Mouse (Mus musculus): ENCODE measurements around the gene Dlg5. TPM values are rescaled to one million over a fixed set of nuclear protein-coding genes. Genes with fewer than 3 reads are reported as not detected.

Gene Dlg5
- polyA plus RNA-seq, 2 experiments = 42.6 to 83.5 TPM

GRCm38 (mm10) chr14:24134623-24135290 lies 111.0 kb downstream of the Dlg5 start:
- 84% methylated on average over 7 of the region's 7 CpGs for WGBS
- peaks cover 73% of the 10 kb centered on the region for H3K36me3 ChIP-seq (ENCODE audit: control insufficient read depth, insufficient read depth, low read length)

GRCm38 (mm10) chr14:24133801-24134200 lies 111.9 kb downstream of the Dlg5 start:
- DNase-seq (ENCODE audit: low spot score) = no peak
- H3K4me1 ChIP-seq (ENCODE audit: control insufficient read depth, insufficient read depth, low read length) = no peaks in the 10 kb centered on the region
- H3K36me3 ChIP-seq (ENCODE audit: control insufficient read depth, insufficient read depth, low read length) = peaks cover 63% of the 10 kb centered on the region
- TF ChIP-seq POLR2A (IDR thresholded peaks at IDR 0.05; ENCODE audit: borderline replicate concordance, extremely low read depth, insufficient read depth, insufficient read length) = no peak
- H3K9ac ChIP-seq (ENCODE audit: low read depth, low read length, severe bottlenecking) = no peak overlapping the region
- no peak overlapping the region for H3K4me2 ChIP-seq (replicated peaks; ENCODE audit: low read depth, low read length, severe bottlenecking)
- 87% methylated on average over 8 of the region's 8 CpGs for WGBS
- H3K27me3 ChIP-seq (ENCODE audit: control insufficient read depth, insufficient read depth, low read length) = no peaks in the 10 kb centered on the region
- no peak overlapping the region for H3K27ac ChIP-seq (replicated peaks; ENCODE audit: low read depth, low read length)
- H3K4me3 ChIP-seq (replicated peaks; ENCODE audit: low read length) = no peak overlapping the region
- H3K9me3 ChIP-seq (ENCODE audit: control insufficient read depth, low read length) = no peaks in the 10 kb centered on the region
- no peak for ATAC-seq (ENCODE audit: low FRiP score, low read depth)

More at GRCm38 (mm10) chr14:24134623-24135290, 111.0 kb downstream of the Dlg5 start:
- Histone ChIP-seq H3K9me3 (ENCODE audit: control insufficient read depth, low read length) (no peaks in the 10 kb centered on the region), H3K27me3 (ENCODE audit: control insufficient read depth, insufficient read depth, low read length) (no peaks in the 10 kb centered on the region), H3K27ac (replicated peaks; ENCODE audit: low read depth, low read length) (no peak overlapping the region), H3K4me1 (ENCODE audit: control insufficient read depth, insufficient read depth, low read length) (no peaks in the 10 kb centered on the region), H3K4me2 (replicated peaks; ENCODE audit: low read depth, low read length, severe bottlenecking) (no peak overlapping the region), H3K4me3 (replicated peaks; ENCODE audit: low read length) (no peak overlapping the region), H3K9ac (ENCODE audit: low read depth, low read length, severe bottlenecking) (no peak overlapping the region)
- ATAC-seq (ENCODE audit: low FRiP score, low read depth) (no peak), DNase-seq (ENCODE audit: low spot score) (no peak)
- no peak for TF ChIP-seq POLR2A (IDR thresholded peaks at IDR 0.05; ENCODE audit: borderline replicate concordance, extremely low read depth, insufficient read depth, insufficient read length)

- Histone ChIP-seq H3K27me3 (ENCODE audit: control insufficient read depth, insufficient read depth, low read length) (no peaks in the 10 kb centered on the region), H3K4me2 (replicated peaks; ENCODE audit: low read depth, low read length, severe bottlenecking) (no peak overlapping the region), H3K9me3 (ENCODE audit: control insufficient read depth, low read length) (no peaks in the 10 kb centered on the region), H3K9ac (ENCODE audit: low read depth, low read length, severe bottlenecking) (no peak overlapping the region), H3K4me3 (replicated peaks; ENCODE audit: low read length) (no peak overlapping the region), H3K4me1 (ENCODE audit: control insufficient read depth, insufficient read depth, low read length) (no peaks in the 10 kb centered on the region), H3K27ac (replicated peaks; ENCODE audit: low read depth, low read length) (no peak overlapping the region), H3K36me3 (ENCODE audit: control insufficient read depth, insufficient read depth, low read length) (peaks cover 46% of the 10 kb centered on the region)
- ATAC-seq (ENCODE audit: low FRiP score, low read depth) (no peak), DNase-seq (ENCODE audit: low spot score) (no peak)
- 43% methylated on average over 4 of the region's 4 CpGs for WGBS
- no peak for TF ChIP-seq POLR2A (IDR thresholded peaks at IDR 0.05; ENCODE audit: borderline replicate concordance, extremely low read depth, insufficient read depth, insufficient read length)
Observed at GRCm38 (mm10) chr14:24132092-24132491, 113.6 kb downstream of the Dlg5 start.

GRCm38 (mm10) chr14:24125069-24125468 lies 120.7 kb downstream of the Dlg5 start:
- no peak overlapping the region for H3K9ac ChIP-seq (ENCODE audit: low read depth, low read length, severe bottlenecking)
- no peak for TF ChIP-seq POLR2A (IDR thresholded peaks at IDR 0.05; ENCODE audit: borderline replicate concordance, extremely low read depth, insufficient read depth, insufficient read length)
- no peaks in the 10 kb centered on the region for H3K27me3 ChIP-seq (ENCODE audit: control insufficient read depth, insufficient read depth, low read length)
- H3K36me3 ChIP-seq (ENCODE audit: control insufficient read depth, insufficient read depth, low read length) = no peaks in the 10 kb centered on the region
- 87% methylated on average over 2 of the region's 2 CpGs for WGBS
- no peak overlapping the region for H3K4me3 ChIP-seq (replicated peaks; ENCODE audit: low read length)
- H3K4me2 ChIP-seq (replicated peaks; ENCODE audit: low read depth, low read length, severe bottlenecking) = no peak overlapping the region
- H3K4me1 ChIP-seq (ENCODE audit: control insufficient read depth, insufficient read depth, low read length) = no peaks in the 10 kb centered on the region
- DNase-seq (ENCODE audit: low spot score) (no peak), ATAC-seq (ENCODE audit: low FRiP score, low read depth) (no peak)
- H3K9me3 ChIP-seq (ENCODE audit: control insufficient read depth, low read length) = no peaks in the 10 kb centered on the region
- H3K27ac ChIP-seq (replicated peaks; ENCODE audit: low read depth, low read length) = no peak overlapping the region

GRCm38 (mm10) chr14:24124171-24124570 lies 121.5 kb downstream of the Dlg5 start:
- Histone ChIP-seq H3K27ac (replicated peaks; ENCODE audit: low read depth, low read length) (no peak overlapping the region), H3K9me3 (ENCODE audit: control insufficient read depth, low read length) (no peaks in the 10 kb centered on the region), H3K9ac (ENCODE audit: low read depth, low read length, severe bottlenecking) (no peak overlapping the region), H3K36me3 (ENCODE audit: control insufficient read depth, insufficient read depth, low read length) (no peaks in the 10 kb centered on the region), H3K4me2 (replicated peaks; ENCODE audit: low read depth, low read length, severe bottlenecking) (no peak overlapping the region), H3K4me3 (replicated peaks; ENCODE audit: low read length) (no peak overlapping the region), H3K4me1 (ENCODE audit: control insufficient read depth, insufficient read depth, low read length) (no peaks in the 10 kb centered on the region), H3K27me3 (ENCODE audit: control insufficient read depth, insufficient read depth, low read length) (no peaks in the 10 kb centered on the region)
- 17% methylated on average over 1 of the region's 1 CpGs for WGBS
- ATAC-seq (ENCODE audit: low FRiP score, low read depth) (no peak), DNase-seq (ENCODE audit: low spot score) (no peak)
- TF ChIP-seq POLR2A (IDR thresholded peaks at IDR 0.05; ENCODE audit: borderline replicate concordance, extremely low read depth, insufficient read depth, insufficient read length) = no peak

Data from limb, embryonic 14.5 days (tissue).